Mouse (Mus musculus) cerebellum, postnatal 4 days (tissue): ENCODE results near the gene Utf1.

ENCODE experiments used
- DNase-seq, 2 experiments: peaks; one replicate each; pipeline ENCODE4 v3.0.0; 2022; ENCODE audit warnings: low spot score in 2 of 2, mixed read lengths in 1 of 2

Utf1 gene

DNA sequence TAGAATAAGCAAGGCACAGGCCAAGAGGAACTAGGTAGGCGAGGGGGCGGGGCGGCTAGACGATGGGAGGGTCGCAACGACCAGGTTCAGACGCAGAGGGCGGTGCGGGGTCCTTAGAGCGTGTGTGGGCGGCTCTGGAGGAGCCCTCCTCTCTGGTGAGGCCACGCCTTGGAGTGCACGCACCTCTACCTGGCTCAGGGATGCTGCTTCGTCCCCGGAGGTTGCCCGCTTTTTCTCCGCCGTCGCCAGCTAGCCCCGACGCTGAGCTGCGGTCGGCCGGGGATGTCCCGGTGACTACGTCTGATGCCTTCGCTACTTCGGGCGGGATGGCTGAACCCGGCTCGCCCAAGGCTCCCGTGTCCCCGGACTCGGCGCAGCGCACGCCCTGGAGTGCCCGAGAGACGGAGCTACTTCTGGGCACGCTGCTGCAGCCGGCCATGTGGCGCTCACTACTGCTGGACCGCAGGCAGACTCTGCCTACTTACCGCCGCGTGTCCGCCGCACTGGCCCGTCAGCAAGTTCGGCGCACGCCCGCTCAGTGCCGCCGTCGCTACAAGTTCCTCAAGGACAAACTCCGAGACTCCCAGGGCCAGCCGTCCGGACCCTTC, at the start of gene Utf1:
Utf1 (plus strand) TSS at position 116 of the 608 bp plus-strand sequence.
- no peak for DNase-seq

DNA sequence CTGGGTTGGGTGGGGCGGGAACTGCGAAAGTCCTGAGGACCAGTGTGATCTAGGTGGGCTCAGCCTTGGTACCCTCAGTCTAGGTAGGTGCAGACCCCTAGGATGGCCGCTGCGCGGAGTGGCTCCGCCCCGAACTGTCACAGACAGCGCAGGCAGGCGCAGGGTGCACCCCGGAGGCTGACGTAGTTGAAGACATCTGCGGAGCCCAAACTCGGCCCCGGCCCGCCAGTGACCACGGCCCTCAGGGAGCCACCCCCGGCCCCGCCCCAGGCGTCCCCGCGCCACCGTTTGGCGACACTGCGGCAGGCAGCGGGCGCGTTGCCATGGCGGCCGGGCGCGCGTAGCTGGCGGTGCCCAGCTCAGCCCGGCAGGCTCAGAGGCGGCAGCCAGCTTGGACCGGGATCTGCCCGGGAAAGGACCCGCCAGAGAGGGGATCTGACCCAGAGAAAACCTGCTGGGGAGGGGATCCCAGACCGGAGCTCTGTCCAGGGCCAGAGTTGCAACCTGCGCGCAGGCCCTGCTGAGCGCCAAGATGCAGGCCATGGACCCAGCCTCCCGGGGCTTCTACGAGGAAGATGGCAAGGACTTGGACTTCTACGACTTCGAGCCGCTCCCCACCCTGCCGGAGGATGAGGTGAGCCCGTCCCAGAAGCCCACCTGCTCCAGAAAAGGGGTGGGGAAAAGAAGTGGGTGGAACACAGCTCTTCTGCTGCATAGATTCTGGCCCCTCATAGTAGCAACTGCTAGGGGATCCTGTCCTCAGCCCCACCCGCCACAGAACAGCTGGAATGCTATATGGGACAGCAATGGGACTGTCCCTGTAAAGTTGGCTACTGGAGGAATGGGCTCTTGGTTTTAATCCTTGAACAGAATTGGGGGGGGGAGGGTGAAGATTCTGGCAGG, 48.7 kb upstream of the Utf1 start, which contains the start of gene Kndc1:
Kndc1 (plus strand) TSS at position 42 of the 903 bp plus-strand sequence.
- DNase-seq, result peak; percentile 43 to 65

DNA sequence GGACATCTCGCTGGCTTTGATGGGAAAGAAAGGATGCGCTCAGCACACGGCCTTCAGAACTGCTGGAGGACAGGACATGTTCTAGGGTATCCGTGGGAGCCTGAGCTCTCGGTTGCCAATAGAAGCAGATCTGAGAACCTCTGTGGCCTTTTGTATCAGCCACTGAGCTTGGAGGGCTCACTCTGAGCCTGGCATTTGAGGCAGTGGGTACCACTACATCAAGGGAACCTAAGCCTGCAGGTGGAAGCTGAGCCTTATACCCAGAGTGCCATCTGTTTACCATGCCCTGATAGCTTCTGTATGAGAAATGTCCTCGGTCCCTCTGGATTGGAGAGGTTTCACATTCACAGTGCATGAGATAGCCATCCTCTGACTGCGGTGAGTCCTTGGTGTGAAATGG, 47.3 kb upstream of the Utf1 start:
- no peak for DNase-seq

DNA sequence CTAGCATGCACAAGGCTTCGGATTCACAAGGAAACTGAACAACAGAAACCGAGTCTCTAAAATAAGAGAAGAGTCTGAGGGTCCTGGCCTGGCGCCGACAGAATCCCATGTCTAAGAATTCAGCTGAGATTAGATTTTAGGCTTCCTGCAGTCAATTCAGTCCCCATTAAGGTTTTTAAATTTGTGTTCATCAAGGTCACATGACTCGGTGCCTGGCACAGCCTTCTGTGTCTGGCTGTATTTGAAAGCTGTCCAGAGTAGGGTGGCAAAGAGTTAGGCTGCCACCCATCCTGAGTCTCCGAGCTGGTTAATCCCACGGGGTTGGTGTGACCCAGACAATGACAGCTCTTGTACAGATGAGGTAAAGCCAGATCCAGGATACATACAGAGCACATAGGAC, 46.8 kb upstream of the Utf1 start:
- DNase-seq, result no peak

DNA sequence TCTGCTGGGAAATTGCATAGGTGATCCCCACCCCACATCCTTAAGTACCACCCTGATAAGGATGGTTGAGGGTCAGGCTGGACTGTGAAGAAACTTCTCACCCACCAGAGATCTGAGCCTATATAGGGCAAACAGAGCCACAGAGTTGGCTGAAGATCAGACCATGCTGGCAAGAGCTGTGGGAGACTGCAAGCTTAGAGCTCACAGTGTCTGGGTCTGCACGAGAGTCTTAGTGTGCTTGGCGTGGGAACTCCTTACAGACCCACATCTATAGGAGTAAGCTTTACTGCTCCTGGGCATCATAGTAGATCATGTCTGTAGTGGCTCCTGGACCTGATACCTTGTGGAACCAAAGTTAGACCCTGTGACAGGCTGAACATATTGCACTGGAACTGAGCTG, 45.0 kb upstream of the Utf1 start:
- no peak for DNase-seq

DNA sequence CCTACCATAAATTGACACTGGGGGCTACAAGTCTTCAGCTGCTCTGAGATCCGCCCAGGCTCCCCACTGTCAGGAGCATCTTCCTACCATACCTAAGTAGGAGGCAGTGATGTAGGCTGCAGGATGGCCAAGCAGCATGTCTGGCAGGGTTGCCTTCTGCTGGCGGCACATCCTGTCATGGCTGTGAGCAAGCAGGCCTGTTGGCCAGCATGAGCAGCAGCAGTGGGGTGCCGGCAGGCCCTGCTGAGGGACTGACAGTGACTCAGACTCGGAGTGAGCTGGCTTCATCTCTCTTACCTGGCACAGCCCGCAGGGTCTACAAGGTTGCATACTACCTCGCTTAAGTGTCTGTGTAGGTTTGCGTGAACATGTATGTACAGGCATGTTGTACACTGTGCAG, 44.1 kb upstream of the Utf1 start:
- DNase-seq, result no peak

DNA sequence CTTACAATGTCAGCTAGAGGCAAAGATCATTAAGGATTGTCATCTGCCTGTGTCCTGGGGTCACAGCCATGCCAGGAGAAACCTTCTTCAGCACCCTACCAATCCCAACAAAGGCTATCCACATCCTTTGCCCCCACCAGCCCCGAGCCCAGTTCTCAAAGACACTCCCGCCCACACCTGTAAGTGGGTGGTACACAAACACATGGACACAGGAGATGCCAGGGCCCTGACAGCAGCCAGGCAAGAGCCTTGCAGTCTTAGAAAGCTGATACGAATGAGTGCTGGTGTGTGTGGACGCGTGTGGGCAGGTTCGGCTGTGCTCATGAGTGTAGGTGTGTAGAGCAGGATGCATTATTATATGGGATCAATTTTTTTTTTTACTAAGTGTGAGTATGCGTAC, 43.1 kb upstream of the Utf1 start:
- DNase-seq, result no peak

DNA sequence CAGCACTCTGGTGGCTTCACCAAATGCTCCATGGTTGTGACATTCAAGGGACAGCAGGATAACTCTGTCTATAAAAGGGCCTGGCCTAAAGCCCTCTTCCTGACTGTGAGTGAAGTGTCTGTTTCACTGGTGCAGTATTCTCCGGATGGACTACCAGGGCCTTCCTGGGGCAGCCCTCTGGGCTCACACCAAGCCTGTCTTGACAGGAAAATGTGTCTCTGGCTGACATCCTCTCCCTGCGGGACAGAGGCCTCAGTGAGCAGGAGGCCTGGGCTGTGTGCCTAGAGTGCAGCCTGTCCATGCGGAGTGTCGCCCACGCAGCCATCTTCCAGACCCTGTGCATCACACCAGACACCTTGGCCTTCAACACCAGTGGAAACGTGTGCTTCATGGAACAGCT, 42.7 kb upstream of the Utf1 start:
- no peak for DNase-seq

DNA sequence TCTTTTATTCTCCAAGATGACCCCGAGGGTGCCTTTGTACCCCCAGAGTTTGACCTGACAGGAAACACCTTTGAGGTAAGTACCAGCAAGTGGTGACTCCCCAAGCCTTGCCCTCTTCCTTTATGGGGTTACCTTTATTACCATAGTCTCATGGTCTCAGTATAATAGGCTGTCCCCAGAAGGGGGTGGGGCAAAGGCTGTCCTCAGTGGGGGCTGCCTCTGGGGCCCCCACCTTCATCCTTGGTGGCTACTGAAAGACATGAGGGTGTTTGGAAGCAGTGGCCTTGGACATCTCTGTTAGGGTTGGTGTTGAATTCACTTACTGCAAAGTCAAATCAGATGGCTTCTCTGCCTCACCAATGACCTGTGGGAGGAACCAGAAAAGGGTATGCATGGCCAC, 41.6 kb upstream of the Utf1 start:
- DNase-seq, result no peak

DNA sequence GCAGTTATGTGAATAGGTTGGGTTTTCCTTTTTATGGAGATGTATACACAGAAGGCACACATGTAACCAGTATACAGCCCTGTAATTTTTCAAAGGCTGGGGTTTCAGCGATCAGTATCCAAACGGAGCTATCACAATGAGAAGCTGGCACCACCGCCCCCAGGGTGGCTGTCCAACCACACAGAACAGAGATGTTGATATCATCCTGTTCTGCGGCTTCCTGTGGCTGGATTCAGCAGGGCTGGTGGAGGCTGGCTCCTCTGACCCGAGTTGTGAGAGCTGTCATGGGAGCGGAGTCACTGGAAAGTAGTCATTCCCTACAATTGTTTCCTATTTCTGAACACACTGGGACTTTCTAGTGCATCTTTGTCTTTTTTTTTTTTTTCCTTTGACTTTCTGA, 38.3 kb upstream of the Utf1 start:
- no peak for DNase-seq

DNA sequence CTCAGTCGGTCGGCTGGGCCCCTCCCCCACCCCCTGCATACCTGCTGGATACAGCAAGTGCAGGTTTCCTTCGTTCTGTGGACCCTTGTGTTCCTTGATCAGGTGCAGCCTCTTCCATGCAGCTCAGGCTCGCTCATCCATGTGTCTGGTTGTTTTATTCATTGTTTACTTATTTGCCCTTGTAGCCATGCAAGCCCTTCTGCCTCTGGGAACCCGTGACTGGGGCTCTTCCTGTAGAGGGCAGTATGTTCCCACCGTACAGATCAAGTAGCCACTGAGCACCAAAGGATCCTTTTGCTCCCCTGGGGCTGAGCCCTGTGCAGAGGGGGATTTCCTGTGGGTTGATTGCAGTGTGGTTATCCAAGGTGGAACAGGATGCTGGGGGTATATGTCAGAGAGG, 37.9 kb upstream of the Utf1 start:
- peak in 1 of 2 experiments; percentile 33 for DNase-seq

DNA sequence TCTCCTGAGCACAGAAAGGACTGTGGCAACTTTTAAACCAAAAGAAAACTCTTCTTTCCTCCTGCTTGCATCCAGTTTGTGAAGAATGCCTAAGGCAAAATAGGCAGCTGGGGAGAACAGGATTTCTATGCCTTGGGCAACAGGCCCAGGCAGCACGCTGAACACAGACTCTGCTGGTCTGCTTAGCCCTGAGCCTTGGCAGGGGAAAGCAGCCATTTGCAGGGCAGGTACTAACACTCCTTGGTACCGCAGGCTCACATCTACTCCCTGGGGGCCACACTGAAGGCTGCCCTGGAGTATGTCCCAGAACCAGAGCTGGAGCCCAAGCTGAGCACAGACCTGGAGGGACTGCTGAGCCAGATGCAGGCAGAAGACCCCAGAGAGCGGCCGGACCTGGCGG, 35.4 kb upstream of the Utf1 start:
- no peak for DNase-seq

DNA sequence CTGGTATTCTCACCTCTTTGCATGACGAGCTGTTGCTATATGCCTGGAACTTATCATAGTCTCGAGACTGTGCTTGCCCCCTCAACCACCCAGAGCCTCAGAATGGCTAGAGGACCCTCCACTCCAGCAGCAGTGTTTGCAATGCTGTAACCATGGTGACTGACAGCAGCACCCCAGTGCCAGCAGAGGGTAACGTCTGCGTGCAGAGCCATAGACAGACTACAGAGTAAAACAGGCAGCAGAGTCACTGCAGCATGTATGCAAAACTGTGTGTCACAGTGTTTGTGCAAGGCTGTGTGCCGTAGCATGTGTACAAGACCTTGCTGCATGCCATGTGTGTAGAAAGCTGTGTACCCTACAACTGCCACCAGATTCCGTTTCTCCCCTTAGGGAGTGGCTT, 34.1 kb upstream of the Utf1 start:
- no peak for DNase-seq

DNA sequence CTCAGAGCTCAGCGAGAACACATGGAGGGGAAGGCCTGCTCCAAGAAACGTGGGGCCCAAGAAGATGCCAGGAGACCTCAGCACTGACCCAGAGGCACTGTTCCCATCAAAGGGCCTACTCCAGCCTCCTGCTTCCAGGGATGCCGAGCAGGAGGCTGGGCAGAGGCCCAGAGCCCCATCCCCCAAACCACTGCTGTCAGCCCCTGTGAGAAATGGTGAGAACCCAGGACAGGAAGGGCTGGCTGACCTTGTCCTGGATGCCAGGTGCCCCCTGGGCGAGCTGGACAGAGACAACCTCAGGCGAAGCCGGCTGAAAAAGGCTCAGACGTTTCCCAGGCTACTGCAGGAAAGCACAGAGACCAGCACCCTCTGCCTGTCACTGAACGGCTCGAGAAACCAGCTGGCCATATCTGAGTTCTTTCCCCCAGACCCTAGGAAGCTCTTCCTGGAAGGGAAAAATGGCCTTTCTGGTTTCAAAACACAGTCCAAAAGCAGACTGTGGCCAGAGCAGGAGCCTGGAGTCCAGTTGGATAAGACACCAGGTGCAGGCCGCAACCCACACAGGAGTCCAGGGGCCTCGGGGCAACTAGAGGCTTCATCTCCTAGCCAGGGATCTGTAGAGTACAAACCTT, 33.3 kb upstream of the Utf1 start:
- no peak for DNase-seq

DNA sequence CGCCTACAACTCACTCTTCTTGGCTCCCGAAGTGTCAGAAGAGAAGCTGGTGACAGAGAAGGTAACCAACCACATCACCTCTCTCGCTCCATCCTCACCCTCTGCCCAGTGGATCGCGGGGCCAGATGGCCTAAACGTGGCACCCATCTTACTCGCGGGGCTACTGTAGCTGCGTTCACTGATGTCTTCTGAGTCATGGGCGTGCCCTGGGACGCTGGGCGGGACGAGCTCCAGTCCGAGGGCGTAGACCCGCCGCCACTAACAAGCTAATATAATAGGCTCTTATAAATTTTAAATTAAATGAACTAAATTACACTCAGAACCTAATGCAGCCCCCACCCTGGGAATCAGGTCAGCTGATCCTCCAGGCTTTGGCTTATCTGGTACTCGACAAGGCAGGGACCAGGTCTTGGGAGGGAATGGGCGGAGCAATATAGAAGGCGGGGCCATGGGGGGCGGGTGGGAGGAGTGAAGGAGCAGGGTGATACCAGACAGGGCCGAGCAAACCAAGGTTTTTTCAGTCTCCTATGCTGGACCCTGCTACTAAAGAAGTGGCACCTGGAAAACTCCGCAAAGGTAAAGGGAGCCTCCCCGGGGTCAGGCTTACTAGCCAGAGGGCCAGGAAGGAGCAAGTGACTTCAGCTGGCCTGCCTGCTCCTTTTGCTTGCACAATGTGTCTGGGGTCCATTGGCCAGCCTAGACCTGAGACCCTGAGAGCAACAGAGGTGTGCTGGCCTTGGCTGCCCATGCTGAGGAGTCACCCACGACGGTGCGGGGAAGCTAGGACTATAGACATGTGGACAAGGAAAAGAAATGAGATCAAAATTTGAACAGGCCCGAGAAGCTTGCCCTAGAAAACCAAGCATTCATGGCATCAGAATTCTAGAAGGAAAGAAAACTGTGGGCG, 29.2 kb upstream of the Utf1 start:
- DNase-seq, result no peak

DNA sequence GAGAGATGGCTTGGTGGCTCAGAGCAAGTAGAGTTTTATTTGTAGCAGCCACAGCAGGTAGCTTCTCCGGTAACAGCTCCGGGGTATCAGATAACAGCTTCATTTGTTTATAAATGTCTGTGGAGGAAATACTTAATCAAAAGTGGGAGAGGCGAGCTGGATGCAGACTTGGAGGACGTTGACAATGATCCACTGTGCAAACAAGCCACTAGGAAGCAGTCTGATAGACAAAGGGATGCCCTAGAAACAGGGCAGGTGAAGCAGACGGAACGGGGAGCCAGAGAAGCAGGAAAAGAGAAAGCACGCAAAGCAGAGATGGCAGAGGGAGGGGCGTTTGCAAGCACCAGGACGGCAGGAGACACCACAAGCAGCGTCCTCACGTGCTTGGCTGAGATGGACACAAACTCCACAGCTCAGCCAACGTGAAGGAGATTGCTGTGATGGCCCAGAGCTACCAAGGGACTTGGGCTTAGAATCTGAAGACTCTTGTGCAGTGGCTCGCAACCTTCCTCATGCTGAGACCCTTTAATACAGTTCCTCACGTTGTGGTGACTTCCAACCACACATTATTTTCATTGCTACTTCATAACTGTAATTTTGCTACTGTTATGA, 27.8 kb upstream of the Utf1 start:
- DNase-seq, result no peak

DNA sequence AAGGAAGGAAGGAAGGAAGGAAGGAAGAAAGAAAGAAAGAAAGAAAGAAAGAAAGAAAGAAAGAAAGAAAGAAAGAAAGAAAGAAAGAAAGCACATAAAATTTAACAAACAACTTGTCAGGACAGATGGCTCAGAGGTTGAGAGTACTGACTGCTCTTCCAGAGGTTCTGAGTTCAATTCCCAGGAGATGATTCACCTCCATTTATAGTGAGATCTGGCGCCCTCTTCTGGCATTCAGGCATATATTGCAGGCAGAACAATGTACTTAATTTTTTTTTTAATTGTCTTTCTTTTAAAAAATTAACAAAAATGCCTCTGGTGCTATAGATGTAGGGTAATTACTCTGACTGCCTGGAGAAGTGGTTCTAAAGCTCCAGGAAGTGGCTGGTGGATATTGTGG, 27.2 kb upstream of the Utf1 start:
- no peak for DNase-seq

DNA sequence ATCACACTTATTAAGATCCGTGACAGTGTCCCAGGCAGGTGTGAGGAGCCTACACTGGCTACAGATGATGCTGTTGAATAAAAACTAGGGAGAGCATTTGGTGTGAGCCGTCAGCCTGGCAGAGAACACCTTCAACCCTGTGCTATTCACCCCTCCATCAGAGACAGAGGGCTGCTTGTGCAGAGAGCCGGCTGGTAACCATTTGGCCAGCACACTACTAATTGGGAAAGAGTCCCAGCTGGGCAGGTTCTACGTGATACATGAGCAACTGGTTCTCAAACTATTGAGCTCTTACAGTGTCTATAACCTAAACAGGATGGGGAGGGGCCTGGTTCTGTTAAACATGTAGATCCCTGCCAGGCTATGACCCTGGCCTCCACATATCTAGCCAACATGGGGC, 25.3 kb upstream of the Utf1 start:
- DNase-seq, result no peak

DNA sequence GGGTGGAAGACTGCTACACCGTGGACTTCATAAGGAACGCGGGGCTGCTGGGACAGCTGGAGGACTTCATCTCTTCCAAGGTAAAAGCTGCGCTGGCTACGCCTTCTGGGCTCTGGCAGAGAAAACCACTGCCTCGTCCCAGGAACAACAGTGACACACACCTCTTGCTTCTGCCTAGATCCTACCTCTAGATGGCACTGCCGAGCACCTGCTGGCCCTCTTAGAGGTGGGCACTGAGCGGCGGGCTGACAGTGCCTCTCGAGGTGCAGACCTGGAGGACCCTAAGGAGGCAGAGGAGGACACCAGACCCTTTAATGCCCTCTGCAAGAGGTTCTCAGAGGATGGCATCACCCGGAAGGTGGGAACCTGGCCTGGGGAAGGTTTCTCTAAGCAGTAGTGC, 12.9 kb upstream of the Utf1 start:
- DNase-seq, result peak in 1 of 2 experiments; percentile 60

DNA sequence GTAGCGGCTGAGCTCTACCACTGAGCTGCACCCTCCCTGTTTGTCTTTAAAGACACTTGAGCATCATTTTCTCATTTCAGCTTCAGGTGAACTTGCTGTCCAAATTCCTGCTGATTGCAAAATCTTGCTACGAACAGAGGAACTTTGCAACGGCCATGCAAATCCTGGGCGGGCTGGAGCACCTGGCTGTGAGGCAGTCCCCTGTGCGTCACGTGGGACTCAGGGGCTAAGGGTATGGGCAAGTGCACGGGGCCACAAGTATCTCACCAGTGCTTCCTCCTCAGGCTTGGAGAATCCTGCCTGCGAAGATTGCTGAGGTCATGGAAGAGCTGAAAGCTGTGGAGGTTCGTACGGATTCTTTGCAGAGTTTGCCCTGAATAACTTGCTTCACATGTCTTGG, 6.9 kb upstream of the Utf1 start:
- DNase-seq, result no peak

DNA sequence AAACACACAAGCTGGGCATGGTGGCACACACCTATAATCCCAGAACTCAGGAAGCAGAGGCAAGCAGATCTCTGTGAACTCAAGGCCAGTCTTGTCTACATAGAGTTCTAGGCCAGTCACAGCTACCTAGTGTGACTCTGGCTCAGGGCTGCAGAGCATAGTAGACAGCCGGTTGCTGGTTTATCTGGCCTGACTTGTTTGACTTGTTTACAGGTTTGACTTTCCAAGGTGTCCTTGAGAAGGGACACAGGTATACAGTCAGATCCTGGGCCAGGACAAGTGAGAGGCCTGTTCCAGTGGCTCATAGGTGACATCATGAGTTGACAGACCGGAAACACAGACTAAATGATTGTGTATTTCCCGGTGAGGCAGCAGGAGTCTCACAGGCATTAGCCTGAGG, 6.5 kb upstream of the Utf1 start:
- DNase-seq, result no peak
